Mouse (Mus musculus) limb, embryonic 10.5 days (tissue): ENCODE results near the gene Dmrt1. TPM values are rescaled to one million over a fixed set of nuclear protein-coding genes. Genes with fewer than 3 reads are reported as not detected.

ENCODE experiments used
- DNase-seq: peaks from one replicate; pipeline ENCODE4 v3.0.0-alpha.2; 2017; ENCODE audit warnings: low spot score
- H3K27ac ChIP-seq: fragments of 300-500 bp; sonication (generic); 2 replicates; pipeline ENCODE4 v1.5.1; 2016; ENCODE audit warnings: mild to moderate bottlenecking
- H3K27me3 ChIP-seq: fragments of 300-500 bp; sonication (generic); 2 replicates; pipeline ENCODE4 v1.6.1; 2016; ENCODE audit warnings: low read depth, mild to moderate bottlenecking; ENCODE audit not compliant: poor library complexity, severe bottlenecking
- H3K36me3 ChIP-seq: fragments of 300-500 bp; sonication (generic); 2 replicates; pipeline ENCODE4 v1.6.1; 2016; ENCODE audit warnings: mild to moderate bottlenecking, moderate library complexity
- H3K4me1 ChIP-seq: fragments of 300-500 bp; sonication (generic); 2 replicates; pipeline ENCODE4 v1.6.1; 2016
- H3K4me3 ChIP-seq: fragments of 300-500 bp; sonication (generic); 2 replicates; pipeline ENCODE4 v1.5.1; 2016; ENCODE audit warnings: mild to moderate bottlenecking, moderate library complexity
- H3K9me3 ChIP-seq: fragments of 300-500 bp; sonication (generic); replicated peaks from 2 replicates; pipeline ENCODE4 v1.6.1; 2016; ENCODE audit warnings: mild to moderate bottlenecking
- WGBS: fragments of 180-500 bp; shearing (Covaris S2); methylation state at CpG from one replicate; pipeline ENCODE4 v1.1.7; 2016; 5-methylcytosine and 5-hydroxymethylcytosine counted together
- polyA plus RNA-seq: library from polyadenylated mRNA; unstranded; fragments of >200 nt; fragmentation: Nextera tagmentation; extraction: Ambion mirVana; gene quantifications from 2 replicates; pipeline ENCODE4 v1.2.1, GENCODE M21; 2016

The Dmrt1 gene
- polyA plus RNA-seq, 1 experiment from 2014 or later = 0.16 TPM

DNA sequence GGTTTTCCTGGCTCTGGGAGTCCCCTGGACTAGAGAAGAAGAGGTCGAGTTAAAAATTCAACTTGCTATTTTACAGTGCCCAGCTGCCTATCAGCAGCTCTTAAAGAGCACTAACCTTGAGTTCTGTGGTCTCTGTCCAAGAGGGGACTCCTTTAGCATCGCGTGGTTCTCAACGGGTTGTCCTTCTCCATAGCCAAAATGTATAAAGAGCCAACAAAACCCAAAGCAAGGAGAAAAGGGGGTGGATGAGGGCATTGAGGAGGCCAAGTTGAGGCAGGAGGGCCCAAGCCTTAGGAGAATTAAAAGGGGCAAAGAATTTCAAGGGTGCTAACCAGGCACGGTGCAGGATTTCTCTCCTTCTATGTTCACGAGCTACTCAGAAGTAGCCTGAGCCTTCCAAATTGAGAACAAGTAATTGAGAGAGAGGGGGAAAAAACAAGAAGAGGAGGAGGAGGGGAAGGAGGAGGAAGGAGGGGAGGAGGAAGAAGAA is 107.4 kb downstream of the Dmrt1 start:
- 1% methylated on average over 6 of the region's 6 CpGs for WGBS
- no peaks in the 10 kb centered on the region for H3K9me3 ChIP-seq
- no peak overlapping the region for H3K4me3 ChIP-seq
- no peaks in the 10 kb centered on the region for H3K36me3 ChIP-seq
- no peak for DNase-seq
- H3K27me3 ChIP-seq = peaks cover 100% of the 10 kb centered on the region
- no peak overlapping the region for H3K27ac ChIP-seq
- peaks cover 76% of the 10 kb centered on the region for H3K4me1 ChIP-seq

- Histone ChIP-seq H3K4me1 (peaks cover 72% of the 10 kb centered on the region), H3K4me3 (no peak overlapping the region), H3K36me3 (no peaks in the 10 kb centered on the region), H3K9me3 (no peaks in the 10 kb centered on the region), H3K27me3 (peaks cover 100% of the 10 kb centered on the region), H3K27ac (no peak overlapping the region)
- WGBS = 3% methylated on average over 13 of the region's 13 CpGs
- DNase-seq = peak; percentile 62
Measured at GRCm38 (mm10) chr19:25613476-25614300, 108.3 kb downstream of the Dmrt1 start.

DNA sequence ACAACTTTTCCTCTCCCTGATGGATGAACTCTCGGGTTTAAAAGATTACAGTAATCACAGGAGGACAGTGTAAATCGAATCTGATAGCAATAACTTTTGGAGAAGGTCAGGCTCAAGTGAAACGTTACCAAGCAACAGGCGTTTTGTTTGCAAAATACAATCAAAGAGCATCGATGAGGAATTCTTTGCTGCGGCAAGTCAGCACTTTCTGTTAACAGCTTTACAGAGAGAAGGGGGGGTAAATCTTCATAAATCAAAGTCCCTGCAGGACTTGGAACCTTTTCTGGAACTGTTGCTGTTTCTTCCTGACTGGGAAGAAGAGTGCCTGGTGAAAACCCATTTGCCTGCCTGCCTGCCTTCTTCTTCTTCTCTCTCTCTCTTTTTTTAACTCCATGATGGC is 110.5 kb downstream of the Dmrt1 start:
- peaks cover 69% of the 10 kb centered on the region for H3K4me1 ChIP-seq
- peaks cover 99% of the 10 kb centered on the region for H3K27me3 ChIP-seq
- no peak overlapping the region for H3K4me3 ChIP-seq
- no peak overlapping the region for H3K27ac ChIP-seq
- WGBS = 16% methylated on average over 6 of the region's 6 CpGs
- H3K36me3 ChIP-seq = no peaks in the 10 kb centered on the region
- H3K9me3 ChIP-seq = no peaks in the 10 kb centered on the region
- DNase-seq = no peak

DNA sequence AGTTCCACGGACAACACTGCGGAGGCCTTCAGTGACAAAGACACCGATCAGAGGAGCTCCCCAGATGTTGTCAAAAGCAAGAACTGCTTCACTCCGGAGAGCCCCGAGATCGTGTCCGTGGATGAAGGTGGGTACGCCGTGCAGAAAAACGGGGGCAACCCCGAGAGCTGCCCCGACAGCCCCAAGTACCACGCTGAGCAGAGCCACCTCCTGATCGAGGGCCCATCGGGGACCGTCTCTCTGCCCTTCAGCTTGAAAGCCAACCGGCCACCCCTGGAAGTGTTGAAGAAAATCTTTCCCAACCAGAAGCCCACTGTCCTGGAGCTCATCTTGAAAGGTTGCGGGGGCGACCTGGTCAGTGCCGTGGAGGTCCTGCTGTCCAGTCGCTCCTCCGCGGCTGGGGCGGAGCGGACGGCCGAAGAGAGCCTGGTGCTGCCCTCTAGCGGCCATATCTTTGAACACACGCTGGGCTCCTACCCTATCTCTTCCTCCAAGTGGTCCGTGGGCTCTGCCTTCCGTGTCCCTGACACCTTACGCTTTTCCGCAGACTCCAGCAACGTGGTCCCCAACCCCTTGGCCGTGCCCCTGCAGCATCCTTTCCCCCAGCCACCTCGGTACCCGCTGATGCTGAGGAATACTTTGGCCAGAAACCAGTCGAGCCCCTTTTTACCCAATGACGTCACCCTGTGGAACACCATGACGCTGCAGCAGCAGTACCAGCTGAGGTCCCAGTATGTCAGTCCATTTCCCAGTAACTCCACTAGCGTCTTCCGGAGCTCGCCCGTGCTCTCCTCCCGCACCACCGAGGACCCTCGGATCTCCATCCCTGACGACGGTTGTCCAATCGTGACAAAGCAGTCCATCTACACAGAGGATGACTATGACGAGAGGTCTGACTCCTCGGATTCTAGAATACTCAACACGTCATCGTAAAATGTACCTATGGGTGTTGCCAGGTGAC is 117.2 kb downstream of the Dmrt1 start:
- H3K4me3 ChIP-seq = peak overlapping the region; percentile 32
- H3K27ac ChIP-seq = no peak overlapping the region
- H3K4me1 ChIP-seq = peaks cover 38% of the 10 kb centered on the region
- H3K9me3 ChIP-seq = no peaks in the 10 kb centered on the region
- peak; percentile 89 for DNase-seq
- no peaks in the 10 kb centered on the region for H3K36me3 ChIP-seq
- 27% methylated on average over 54 of the region's 54 CpGs for WGBS
- peaks cover 99% of the 10 kb centered on the region for H3K27me3 ChIP-seq

- H3K27me3 ChIP-seq = peaks cover 70% of the 10 kb centered on the region
- 14% methylated on average over 9 of the region's 9 CpGs for WGBS
- no peaks in the 10 kb centered on the region for H3K36me3 ChIP-seq
- no peaks in the 10 kb centered on the region for H3K9me3 ChIP-seq
- peak; percentile 83 for DNase-seq
- peaks cover 5% of the 10 kb centered on the region; the same call in 1 of the 2 replicates for H3K4me1 ChIP-seq
- no peak overlapping the region for H3K27ac ChIP-seq
- no peak overlapping the region for H3K4me3 ChIP-seq
Measured at GRCm38 (mm10) chr19:25628490-25628889, 123.1 kb downstream of the Dmrt1 start.

DNA sequence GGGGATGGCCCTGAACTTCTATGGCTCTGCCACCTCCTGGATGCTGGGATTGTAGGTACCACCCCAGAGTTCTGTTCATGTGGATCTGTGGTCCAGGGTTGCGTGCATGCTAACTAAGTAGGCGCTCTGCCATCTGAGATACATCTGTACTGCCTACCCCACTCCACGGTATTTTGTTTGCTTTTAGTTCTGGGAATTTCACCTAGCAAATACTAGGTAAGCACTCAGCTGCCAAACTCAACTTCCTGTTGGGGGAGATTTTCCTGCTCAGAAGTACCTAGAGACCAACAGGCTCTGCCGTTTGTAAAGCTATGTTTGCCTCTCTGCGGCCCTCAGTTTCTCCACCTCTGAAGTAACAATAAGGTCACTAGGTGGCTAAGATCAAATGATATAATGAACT is 129.7 kb downstream of the Dmrt1 start:
- Histone ChIP-seq H3K4me1 (peaks cover 3% of the 10 kb centered on the region; the same call in 1 of the 2 replicates), H3K9me3 (no peaks in the 10 kb centered on the region), H3K4me3 (no peak overlapping the region), H3K27ac (no peak overlapping the region), H3K36me3 (no peaks in the 10 kb centered on the region), H3K27me3 (peaks cover 6% of the 10 kb centered on the region; the same call in 1 of the 2 replicates)
- no peak for DNase-seq
- WGBS = 89% methylated on average over 5 of the region's 5 CpGs

DNA sequence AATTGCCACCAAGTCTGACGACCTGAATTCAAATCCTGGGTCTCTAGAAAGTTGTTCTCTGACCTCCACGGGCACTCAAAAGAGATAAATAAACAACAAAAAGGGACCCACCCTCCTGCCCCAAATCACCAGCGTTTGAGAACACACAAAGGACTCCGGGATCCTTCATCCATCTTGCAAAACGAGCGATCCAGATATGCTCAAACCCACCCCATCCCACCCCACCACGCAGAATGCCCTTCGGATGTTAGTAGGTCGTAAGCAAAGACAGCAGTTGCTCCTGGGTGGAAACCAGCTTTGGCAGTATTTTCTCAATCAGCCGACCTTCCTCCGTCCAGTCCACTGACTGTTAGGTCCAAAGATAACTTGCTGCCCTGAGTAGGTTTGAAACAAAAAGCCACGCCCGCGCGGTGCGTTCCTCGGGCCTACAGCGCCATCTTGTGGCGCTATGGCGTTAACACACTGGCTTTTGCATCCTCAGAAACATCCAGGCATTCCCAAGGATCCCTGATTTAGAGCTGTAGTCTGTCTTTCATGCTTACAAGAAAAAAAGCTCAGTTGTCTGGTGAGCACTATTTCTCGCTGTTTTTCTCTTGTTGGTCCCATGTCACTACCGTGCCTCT is 130.3 kb downstream of the Dmrt1 start:
- Histone ChIP-seq H3K27ac (peak overlapping the region; percentile 79), H3K9me3 (no peaks in the 10 kb centered on the region), H3K4me3 (peak overlapping the region; percentile 44), H3K4me1 (peaks cover 3% of the 10 kb centered on the region; the same call in 1 of the 2 replicates), H3K36me3 (no peaks in the 10 kb centered on the region), H3K27me3 (no peaks in the 10 kb centered on the region)
- DNase-seq = peak; percentile 89
- 16% methylated on average over 22 of the region's 22 CpGs for WGBS

- H3K4me3 ChIP-seq = no peak overlapping the region
Measured at GRCm38 (mm10) chr19:25638766-25639361, 133.4 kb downstream of the Dmrt1 start.

DNA sequence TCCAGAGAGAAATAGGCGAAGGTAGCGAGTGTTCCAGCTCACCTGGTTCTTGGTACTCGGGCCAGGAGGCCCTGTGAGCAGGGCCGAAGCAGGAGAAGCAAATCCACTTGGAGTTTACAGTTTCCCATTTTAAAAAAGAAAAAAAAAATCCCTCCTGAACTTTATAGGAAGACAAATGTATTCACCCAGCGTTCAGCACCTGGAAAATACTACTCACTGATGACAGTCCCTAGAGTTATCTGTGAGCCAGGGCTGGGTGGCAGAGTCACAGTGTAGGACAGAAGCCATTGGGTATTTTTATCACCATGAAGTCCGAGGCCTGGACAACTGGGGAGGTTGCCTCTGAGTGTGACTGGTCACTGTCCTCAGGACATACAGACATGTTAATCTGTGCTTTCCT is 136.4 kb downstream of the Dmrt1 start:
- Histone ChIP-seq H3K36me3 (no peaks in the 10 kb centered on the region), H3K27me3 (no peaks in the 10 kb centered on the region), H3K27ac (no peak overlapping the region), H3K4me1 (no peaks in the 10 kb centered on the region), H3K9me3 (no peaks in the 10 kb centered on the region), H3K4me3 (no peak overlapping the region)
- 89% methylated on average over 6 of the region's 6 CpGs for whole genome bisulfite sequencing
- DNase-seq = no peak

More at GRCm38 (mm10) chr19:25638766-25639361, 133.4 kb downstream of the Dmrt1 start:
- 81% methylated on average over 11 of the region's 11 CpGs for WGBS
- H3K27me3 ChIP-seq = no peaks in the 10 kb centered on the region
- H3K4me1 ChIP-seq = peaks cover 3% of the 10 kb centered on the region; the same call in 1 of the 2 replicates
- H3K9me3 ChIP-seq = no peaks in the 10 kb centered on the region
- H3K27ac ChIP-seq = no peak overlapping the region
- H3K36me3 ChIP-seq = no peaks in the 10 kb centered on the region
- DNase-seq = no peak

GRCm38 (mm10) chr19:25647136-25647535 is 141.7 kb downstream of the Dmrt1 start:
- H3K27me3 ChIP-seq = peaks cover 10% of the 10 kb centered on the region
- H3K9me3 ChIP-seq = no peaks in the 10 kb centered on the region
- no peaks in the 10 kb centered on the region for H3K36me3 ChIP-seq
- no peak overlapping the region for H3K27ac ChIP-seq
- 62% methylated on average over 3 of the region's 3 CpGs for WGBS
- no peaks in the 10 kb centered on the region for H3K4me1 ChIP-seq
- no peak overlapping the region for H3K4me3 ChIP-seq
- no peak for DNase-seq

GRCm38 (mm10) chr19:25648701-25649100 is 143.3 kb downstream of the Dmrt1 start:
- H3K4me3 ChIP-seq = no peak overlapping the region
- peaks cover 11% of the 10 kb centered on the region; the same call in 1 of the 2 replicates for H3K4me1 ChIP-seq
- 77% methylated on average over 4 of the region's 4 CpGs for WGBS
- no peak for DNase-seq
- H3K27ac ChIP-seq = no peak overlapping the region
- peaks cover 15% of the 10 kb centered on the region for H3K27me3 ChIP-seq
- H3K9me3 ChIP-seq = no peaks in the 10 kb centered on the region
- no peaks in the 10 kb centered on the region for H3K36me3 ChIP-seq

GRCm38 (mm10) chr19:25650474-25650873 is 145.1 kb downstream of the Dmrt1 start:
- H3K36me3 ChIP-seq = no peaks in the 10 kb centered on the region
- H3K4me1 ChIP-seq = peaks cover 29% of the 10 kb centered on the region
- no peak overlapping the region for H3K4me3 ChIP-seq
- H3K27me3 ChIP-seq = peaks cover 15% of the 10 kb centered on the region
- H3K27ac ChIP-seq = no peak overlapping the region
- H3K9me3 ChIP-seq = no peaks in the 10 kb centered on the region
- 81% methylated on average over 10 of the region's 10 CpGs for WGBS
- no peak for DNase-seq
